Comparison of ENCODE assay signal across 8 mouse cellular contexts in genomic region chr2:167860457-167861177, GRCm38 (mm10).
DNase-seq lines count a peak whose midpoint lies in the region; ATAC-seq and TF ChIP-seq lines count a peak whose summit lies in the region.

No protein-coding gene starts in this region.

- peak; percentile 23 to 26 for DNase-seq in thymus, adult 18-20 months
- DNase-seq in thymus, postnatal 25 days: no peak
- DNase-seq in frontal cortex, postnatal 36 days (ENCODE audit: low spot score in 2 of 2): peak; percentile 51 to 74
- no peak for DNase-seq in hindbrain, embryonic 11.5 days (ENCODE audit: low spot score)
- DNase-seq in layer of hippocampus, adult 8-10 months (ENCODE audit: low spot score in 2 of 2): peak; percentile 42 to 63
- DNase-seq in lung, adult 2 months: peak; percentile 81
- DNase-seq in right cerebral cortex, postnatal 36 days (ENCODE audit: low spot score in 2 of 2): peak; percentile 68 to 75
- DNase-seq in thymus, adult 2 months: no peak

- H3K9me3 ChIP-seq in hindbrain, embryonic 11.5 days (ENCODE audit: control insufficient read depth, low read length): no peaks in the 10 kb centered on the region

- 0 out of 2 replicates have a peak overlapping the region, but pooled peaks have one; percentile 15 for H3K9ac ChIP-seq in hindbrain, embryonic 11.5 days (ENCODE audit: low read depth, low read length)

- H3K27ac ChIP-seq in hindbrain, embryonic 11.5 days (ENCODE audit: low read depth, low read length): no peak overlapping the region
- no peak overlapping the region for H3K27ac ChIP-seq in thymus, adult 2 months (ENCODE audit: control insufficient read depth, insufficient read depth, low read length)

- no peaks in the 10 kb centered on the region for H3K27me3 ChIP-seq in hindbrain, embryonic 11.5 days (ENCODE audit: control insufficient read depth, insufficient read depth, low read length)
- no peaks in the 10 kb centered on the region for H3K27me3 ChIP-seq in thymus, adult 2 months (ENCODE audit: control insufficient read depth, insufficient read depth, low read length)

- H3K4me3 ChIP-seq in hindbrain, embryonic 11.5 days (ENCODE audit: low read depth, low read length): no peak overlapping the region
- no peak overlapping the region for H3K4me3 ChIP-seq in lung, adult 2 months (replicated peaks; ENCODE audit: extremely low read depth, low read depth, low read length)
- H3K4me3 ChIP-seq in thymus, adult 2 months (ENCODE audit: control insufficient read depth, insufficient read depth, low read length): no peak overlapping the region

- 50% methylated on average over 10 of the region's 10 CpGs for WGBS in hindbrain, embryonic 11.5 days
- 22% methylated on average over 10 of the region's 10 CpGs for WGBS in lung, adult 2 months
- 90% methylated on average over 10 of the region's 10 CpGs for WGBS in thymus, adult 2 months

- no peaks in the 10 kb centered on the region; the same call in 1 of the 2 replicates for H3K4me1 ChIP-seq in hindbrain, embryonic 11.5 days (replicated peaks; ENCODE audit: control insufficient read depth, insufficient read depth, low read length)
- peaks cover 23% of the 10 kb centered on the region for H3K4me1 ChIP-seq in lung, adult 2 months (ENCODE audit: control insufficient read depth, insufficient read depth, low read length)
- H3K4me1 ChIP-seq in thymus, adult 2 months (replicated peaks; ENCODE audit: control insufficient read depth, insufficient read depth, low read length): 0 out of 2 replicates have a peak, but pooled peaks cover 3% of the 10 kb centered on the region

- peak; percentile 35; the same call in 1 of the 2 replicates for TF ChIP-seq POLR2A in lung, adult 2 months (IDR thresholded peaks at IDR 0.05; ENCODE audit: borderline replicate concordance, extremely low read depth, low read depth, low read length)
- TF ChIP-seq POLR2A in thymus, adult 2 months (IDR thresholded peaks at IDR 0.05; ENCODE audit: control insufficient read depth, extremely low read depth, insufficient read depth, low read length, poor library complexity): no peak

- no peak overlapping the region for H3K4me2 ChIP-seq in hindbrain, embryonic 11.5 days (replicated peaks; ENCODE audit: low read depth, low read length)

- no peaks in the 10 kb centered on the region for H3K36me3 ChIP-seq in hindbrain, embryonic 11.5 days (ENCODE audit: control insufficient read depth, insufficient read depth, low read length)
- no peaks in the 10 kb centered on the region for H3K36me3 ChIP-seq in thymus, adult 2 months (ENCODE audit: control insufficient read depth, insufficient read depth, low read length)

- peak; percentile 17; the same call in 1 of the 2 replicates for ATAC-seq in hindbrain, embryonic 11.5 days (ENCODE audit: low FRiP score)

- no peak for TF ChIP-seq CTCF in lung, adult 2 months (IDR thresholded peaks at IDR 0.05; ENCODE audit: insufficient read depth, low read length)
- no peak for TF ChIP-seq CTCF in thymus, adult 2 months (IDR thresholded peaks at IDR 0.05; ENCODE audit: borderline replicate concordance, control insufficient read depth, extremely low read depth, insufficient read depth, low read length, poor library complexity)

Comparison
In these comparisons a context has a peak if more than half of its experiments do, and no peak if none do; other contexts are left out.
1. DNase-seq: peak in thymus, adult 18-20 months (2 of 2), frontal cortex, postnatal 36 days (2 of 2), layer of hippocampus, adult 8-10 months (2 of 2), lung, adult 2 months (single experiment) and right cerebral cortex, postnatal 36 days (2 of 2); none in thymus, postnatal 25 days (single experiment), hindbrain, embryonic 11.5 days (single experiment) and thymus, adult 2 months (single experiment).